Mouse (Mus musculus) limb, embryonic 14.5 days (tissue): ENCODE results near the gene Tti1. TPM values are rescaled to one million over a fixed set of nuclear protein-coding genes. Genes with fewer than 3 reads are reported as not detected.

ENCODE experiments used
- ATAC-seq: fragments of 200-750 bp; cut with Nextera tagmentation; 2 replicates; pipeline ENCODE4 v1.8.0; 2017; ENCODE audit warnings: low read depth, moderate number of reproducible peaks, moderate TSS enrichment; ENCODE audit not compliant: low FRiP score
- DNase-seq: peaks from one replicate; pipeline ENCODE4 v3.0.0-alpha.2; 2015; ENCODE audit warnings: low spot score
- H3K27ac ChIP-seq: fragments of 300-500 bp; sonication (generic); replicated peaks from 2 replicates; pipeline ENCODE4 v1.5.1; 2014; ENCODE audit warnings: low read depth, mild to moderate bottlenecking, low read length, moderate library complexity, mixed read lengths
- H3K27me3 ChIP-seq: fragments of 300-500 bp; sonication (generic); 2 replicates; pipeline ENCODE4 v1.6.1; 2014; ENCODE audit warnings: low read length, mixed read lengths; ENCODE audit not compliant: control insufficient read depth, insufficient read depth
- H3K36me3 ChIP-seq: fragments of 300-500 bp; sonication (generic); 2 replicates; pipeline ENCODE4 v1.6.1; 2014; ENCODE audit warnings: mild to moderate bottlenecking, low read length, moderate library complexity, mixed read lengths; ENCODE audit not compliant: control insufficient read depth, insufficient read depth
- H3K4me1 ChIP-seq: fragments of 300-500 bp; sonication (generic); 2 replicates; pipeline ENCODE4 v1.6.1; 2014; ENCODE audit warnings: antibody characterized with exemption, low read length, mixed read lengths; ENCODE audit not compliant: control insufficient read depth, insufficient read depth
- H3K4me2 ChIP-seq: fragments of 300-500 bp; sonication (generic); replicated peaks from 2 replicates; pipeline ENCODE4 v1.6.1; 2014; ENCODE audit warnings: low read depth, mild to moderate bottlenecking, low read length, moderate library complexity; ENCODE audit not compliant: severe bottlenecking
- H3K4me3 ChIP-seq: fragments of 300-500 bp; sonication (generic); replicated peaks from 2 replicates; pipeline ENCODE4 v1.5.1; 2014; ENCODE audit warnings: low read length
- H3K9ac ChIP-seq: fragments of 300-500 bp; sonication (generic); 2 replicates; pipeline ENCODE4 v1.6.1; 2014; ENCODE audit warnings: mild to moderate bottlenecking, low read depth, low read length, moderate library complexity; ENCODE audit not compliant: severe bottlenecking
- H3K9me3 ChIP-seq: fragments of 300-500 bp; sonication (generic); 2 replicates; pipeline ENCODE4 v1.6.1; 2016; ENCODE audit warnings: low read length; ENCODE audit not compliant: control insufficient read depth
- POLR2A ChIP-seq: fragments of 200-500 bp; IDR thresholded peaks from 2 replicates; pipeline ENCODE4 v1.8.0; 2012; ENCODE audit warnings: inconsistent platforms, mild to moderate bottlenecking, moderate library complexity, borderline replicate concordance; ENCODE audit not compliant: insufficient read depth, insufficient read length; ENCODE audit errors: extremely low read depth
- WGBS: fragments of 180-500 bp; shearing (Covaris S2); extraction: QIAGEN DNeasy Blood & Tissue Kit; methylation state at CpG from one replicate; pipeline ENCODE4 v1.1.7; 2014; 5-methylcytosine and 5-hydroxymethylcytosine counted together
- polyA plus RNA-seq, 2 experiments: library from polyadenylated mRNA; depleted of rRNA in 1 of 2; stranded (reverse) in 1 of 2; unstranded in 1 of 2; fragments of >200 nt; fragmentation: Nextera tagmentation in 1 of 2; extraction: Ambion mirVana in 1 of 2; gene quantifications; 2 replicates each; pipeline versions ENCODE4 v1.2.1 to v1.2.3; 2012 to 2014

Gene Tti1
- polyA plus RNA-seq, 2 experiments = 19.1 to 23.7 TPM

DNA sequence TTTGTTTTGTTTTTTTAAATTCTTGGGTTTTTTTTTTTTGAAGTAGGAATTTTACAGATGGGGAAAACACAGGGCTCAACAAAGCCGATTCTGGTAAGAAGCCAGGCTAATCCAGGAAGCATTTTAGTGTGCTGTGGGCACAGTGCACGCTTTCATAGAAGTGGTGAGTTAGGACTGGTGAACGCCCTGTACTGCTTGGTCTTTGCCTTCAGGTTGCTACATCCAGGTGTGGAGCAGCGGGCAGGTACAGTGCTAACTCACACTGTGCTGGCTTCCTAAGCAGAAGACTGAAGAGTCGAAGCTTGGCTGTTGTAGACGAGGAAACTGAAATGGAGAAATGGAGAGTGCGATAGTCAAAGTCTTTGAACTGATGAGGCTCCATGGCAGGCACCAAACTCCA is 1.8 kb upstream of the Tti1 start:
- Histone ChIP-seq H3K27me3 (no peaks in the 10 kb centered on the region), H3K36me3 (peaks cover 5% of the 10 kb centered on the region; the same call in 1 of the 2 replicates), H3K9me3 (no peaks in the 10 kb centered on the region), H3K27ac (no peak overlapping the region), H3K4me3 (peak overlapping the region; percentile 76), H3K4me2 (peak overlapping the region; percentile 79), H3K4me1 (peaks cover 28% of the 10 kb centered on the region), H3K9ac (peak overlapping the region; percentile 87; the same call in 1 of the 2 replicates)
- 81% methylated on average over 7 of the region's 7 CpGs for WGBS
- DNase-seq (no peak), ATAC-seq (no peak)
- TF ChIP-seq POLR2A = no peak

DNA sequence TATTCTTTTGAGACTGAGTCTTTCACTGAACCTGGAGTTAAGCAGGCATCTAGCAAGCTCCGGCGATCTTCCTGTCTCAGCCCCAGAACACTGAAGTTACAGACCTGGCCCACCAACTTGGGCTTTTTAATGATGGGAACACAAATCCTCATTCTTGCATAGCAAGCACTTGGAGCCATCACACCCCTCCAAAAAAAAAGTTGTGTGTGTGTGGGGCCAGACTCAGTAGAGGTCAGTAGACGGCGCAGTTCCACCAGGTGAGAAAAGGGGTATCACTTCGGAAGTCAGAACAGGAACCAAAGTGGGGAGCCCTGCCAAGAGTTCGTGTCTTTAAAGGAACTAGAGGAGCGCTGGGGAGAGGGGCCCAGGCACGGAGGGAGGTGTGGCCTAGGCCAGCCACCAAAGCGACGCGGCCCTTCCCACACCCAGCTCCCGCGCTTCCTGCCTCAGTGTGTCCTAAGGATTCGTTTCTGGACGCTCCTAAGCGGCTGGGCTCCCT is 329 bp downstream of the Tti1 start:
- no peak for DNase-seq

DNA sequence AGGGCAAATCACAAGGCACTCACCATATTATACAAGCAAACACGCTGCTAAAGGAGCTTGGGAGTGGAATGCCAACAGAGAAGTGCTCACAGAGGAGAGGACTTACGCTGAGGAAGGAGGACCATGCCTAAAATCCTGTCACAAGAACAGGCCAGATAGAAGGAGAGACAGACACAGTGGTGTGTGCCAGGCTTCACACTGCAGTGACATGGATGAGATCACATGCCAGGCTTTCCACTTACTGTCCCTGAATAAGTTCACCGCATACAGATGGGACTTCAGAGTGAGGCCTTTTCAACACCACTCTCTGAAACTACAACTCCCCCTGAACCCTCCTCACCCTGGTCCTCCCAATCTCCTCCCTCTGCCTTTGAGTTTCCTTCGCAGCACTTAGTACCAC is 10.9 kb downstream of the Tti1 start:
- ATAC-seq (no peak), DNase-seq (no peak)
- 90% methylated on average over 4 of the region's 4 CpGs for WGBS
- no peak overlapping the region for H3K9ac ChIP-seq
- H3K4me2 ChIP-seq = no peak overlapping the region
- no peaks in the 10 kb centered on the region for H3K27me3 ChIP-seq
- H3K4me3 ChIP-seq = no peak overlapping the region
- no peak overlapping the region for H3K27ac ChIP-seq
- TF ChIP-seq POLR2A = no peak
- no peaks in the 10 kb centered on the region for H3K36me3 ChIP-seq
- no peaks in the 10 kb centered on the region for H3K4me1 ChIP-seq
- no peaks in the 10 kb centered on the region for H3K9me3 ChIP-seq

More for the DNA sequence above, 329 bp downstream of the Tti1 start:
- H3K4me3 ChIP-seq = peak overlapping the region; percentile 76
- peak overlapping the region; percentile 87 for H3K9ac ChIP-seq
- H3K4me2 ChIP-seq = peak overlapping the region; percentile 79
- no peaks in the 10 kb centered on the region for H3K27me3 ChIP-seq
- no peak for TF ChIP-seq POLR2A
- WGBS = 3% methylated on average over 16 of the region's 16 CpGs
- H3K4me1 ChIP-seq = peaks cover 28% of the 10 kb centered on the region
- peak overlapping the region; percentile 95 for H3K27ac ChIP-seq
- no peaks in the 10 kb centered on the region for H3K36me3 ChIP-seq
- H3K9me3 ChIP-seq = no peaks in the 10 kb centered on the region
- ATAC-seq = no peak; the same call in 1 of the 2 replicates

DNA sequence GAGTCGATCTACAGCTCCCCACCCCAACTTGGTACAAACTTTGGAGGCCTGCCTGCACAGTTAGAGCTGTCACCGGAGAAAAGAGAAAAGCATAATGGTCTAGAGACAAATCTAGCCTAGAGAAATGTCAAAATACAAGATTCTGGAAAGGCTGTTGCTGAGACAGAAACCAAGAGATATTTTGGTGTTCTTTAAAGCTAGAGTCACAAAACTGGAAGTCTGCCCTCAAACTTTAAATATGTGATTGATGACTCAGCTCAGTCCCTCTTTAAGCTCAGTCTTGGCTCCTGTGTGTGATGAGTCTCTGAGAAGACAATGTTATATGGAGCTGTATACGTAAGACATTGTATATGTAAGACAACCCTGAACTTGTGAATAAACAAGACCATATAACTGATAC is 15.6 kb downstream of the Tti1 start:
- Histone ChIP-seq H3K9ac (no peak overlapping the region), H3K27ac (no peak overlapping the region), H3K27me3 (no peaks in the 10 kb centered on the region), H3K4me2 (no peak overlapping the region), H3K9me3 (no peaks in the 10 kb centered on the region), H3K36me3 (peaks cover 16% of the 10 kb centered on the region), H3K4me1 (no peaks in the 10 kb centered on the region), H3K4me3 (no peak overlapping the region)
- ATAC-seq (no peak), DNase-seq (no peak)
- WGBS = over 99% methylated on average over 3 of the region's 3 CpGs
- no peak for TF ChIP-seq POLR2A

DNA sequence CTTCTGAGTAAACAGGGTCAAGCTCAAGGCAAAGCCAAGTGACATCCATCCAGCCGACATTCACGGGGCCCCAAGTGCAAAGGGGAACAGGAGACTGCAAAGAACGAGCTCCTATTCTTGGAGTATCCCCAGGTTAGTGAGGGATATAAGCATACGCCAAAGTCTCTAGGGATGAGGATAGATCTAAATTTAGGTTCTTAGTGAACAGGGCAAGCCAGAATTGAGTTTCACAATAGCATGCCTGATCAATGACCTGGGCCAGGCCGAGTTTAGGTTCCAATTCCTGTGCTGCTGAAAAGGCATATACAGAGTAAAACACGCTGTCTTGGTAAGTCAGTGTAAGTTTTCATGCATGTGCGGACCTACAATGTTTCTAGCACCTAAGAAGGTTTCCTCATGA is 18.9 kb downstream of the Tti1 start:
- no peak for ATAC-seq
- H3K4me1 ChIP-seq = no peaks in the 10 kb centered on the region
- H3K9me3 ChIP-seq = no peaks in the 10 kb centered on the region
- 86% methylated on average over 7 of the region's 7 CpGs for WGBS
- DNase-seq = no peak
- H3K4me3 ChIP-seq = no peak overlapping the region
- no peak overlapping the region for H3K27ac ChIP-seq
- H3K36me3 ChIP-seq = peaks cover 34% of the 10 kb centered on the region
- no peak for TF ChIP-seq POLR2A
- H3K9ac ChIP-seq = no peak overlapping the region
- no peak overlapping the region for H3K4me2 ChIP-seq
- H3K27me3 ChIP-seq = no peaks in the 10 kb centered on the region

DNA sequence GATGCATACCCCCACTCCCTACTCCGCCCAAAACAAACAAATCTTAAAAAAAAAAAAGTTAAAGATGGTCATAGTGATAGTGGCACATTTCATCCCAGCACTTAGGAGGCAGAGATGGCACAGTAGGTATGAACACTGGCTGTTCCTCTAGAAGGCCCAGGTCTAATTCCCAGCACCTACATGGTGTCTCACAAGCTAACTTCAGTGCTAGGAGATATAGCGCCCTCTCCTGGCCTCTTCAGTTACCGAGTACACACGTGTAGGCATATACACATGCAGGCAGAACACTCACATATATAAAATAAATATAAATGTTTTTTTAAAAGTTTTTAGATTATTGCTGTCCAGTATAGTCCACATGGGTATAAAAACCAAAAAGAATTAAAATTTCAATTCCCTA is 22.6 kb downstream of the Tti1 start:
- H3K4me1 ChIP-seq = no peaks in the 10 kb centered on the region
- no peaks in the 10 kb centered on the region for H3K27me3 ChIP-seq
- ATAC-seq (no peak), DNase-seq (no peak)
- no peak overlapping the region for H3K4me3 ChIP-seq
- no peak overlapping the region for H3K27ac ChIP-seq
- TF ChIP-seq POLR2A = no peak
- H3K36me3 ChIP-seq = peaks cover 34% of the 10 kb centered on the region
- no peaks in the 10 kb centered on the region for H3K9me3 ChIP-seq
- H3K4me2 ChIP-seq = no peak overlapping the region
- 94% methylated on average over 4 of the region's 4 CpGs for WGBS
- H3K9ac ChIP-seq = no peak overlapping the region
